Mouse (Mus musculus) limb, embryonic 14.5 days (tissue): ENCODE measurements at regions not wholly inside any gene's neighbourhood (a gene's known extent, or its start where the extent isn't known, plus 50 kb on each side); places are given as distances from the start of the nearest gene placed in this dataset.

ENCODE experiments used
- ATAC-seq: fragments of 200-750 bp; cut with Nextera tagmentation; 2 replicates; pipeline ENCODE4 v1.8.0; 2017; ENCODE audit warnings: low read depth, moderate number of reproducible peaks, moderate TSS enrichment; ENCODE audit not compliant: low FRiP score
- DNase-seq: peaks from one replicate; pipeline ENCODE4 v3.0.0-alpha.2; 2015; ENCODE audit warnings: low spot score
- H3K27ac ChIP-seq: fragments of 300-500 bp; sonication (generic); replicated peaks from 2 replicates; pipeline ENCODE4 v1.5.1; 2014; ENCODE audit warnings: low read depth, mild to moderate bottlenecking, low read length, moderate library complexity, mixed read lengths
- H3K27me3 ChIP-seq: fragments of 300-500 bp; sonication (generic); 2 replicates; pipeline ENCODE4 v1.6.1; 2014; ENCODE audit warnings: low read length, mixed read lengths; ENCODE audit not compliant: control insufficient read depth, insufficient read depth
- H3K36me3 ChIP-seq: fragments of 300-500 bp; sonication (generic); 2 replicates; pipeline ENCODE4 v1.6.1; 2014; ENCODE audit warnings: mild to moderate bottlenecking, low read length, moderate library complexity, mixed read lengths; ENCODE audit not compliant: control insufficient read depth, insufficient read depth
- H3K4me1 ChIP-seq: fragments of 300-500 bp; sonication (generic); 2 replicates; pipeline ENCODE4 v1.6.1; 2014; ENCODE audit warnings: antibody characterized with exemption, low read length, mixed read lengths; ENCODE audit not compliant: control insufficient read depth, insufficient read depth
- H3K4me2 ChIP-seq: fragments of 300-500 bp; sonication (generic); replicated peaks from 2 replicates; pipeline ENCODE4 v1.6.1; 2014; ENCODE audit warnings: low read depth, mild to moderate bottlenecking, low read length, moderate library complexity; ENCODE audit not compliant: severe bottlenecking
- H3K4me3 ChIP-seq: fragments of 300-500 bp; sonication (generic); replicated peaks from 2 replicates; pipeline ENCODE4 v1.5.1; 2014; ENCODE audit warnings: low read length
- H3K9ac ChIP-seq: fragments of 300-500 bp; sonication (generic); 2 replicates; pipeline ENCODE4 v1.6.1; 2014; ENCODE audit warnings: mild to moderate bottlenecking, low read depth, low read length, moderate library complexity; ENCODE audit not compliant: severe bottlenecking
- H3K9me3 ChIP-seq: fragments of 300-500 bp; sonication (generic); 2 replicates; pipeline ENCODE4 v1.6.1; 2016; ENCODE audit warnings: low read length; ENCODE audit not compliant: control insufficient read depth
- POLR2A ChIP-seq: fragments of 200-500 bp; IDR thresholded peaks from 2 replicates; pipeline ENCODE4 v1.8.0; 2012; ENCODE audit warnings: inconsistent platforms, mild to moderate bottlenecking, moderate library complexity, borderline replicate concordance; ENCODE audit not compliant: insufficient read depth, insufficient read length; ENCODE audit errors: extremely low read depth
- WGBS: fragments of 180-500 bp; shearing (Covaris S2); extraction: QIAGEN DNeasy Blood & Tissue Kit; methylation state at CpG from one replicate; pipeline ENCODE4 v1.1.7; 2014; 5-methylcytosine and 5-hydroxymethylcytosine counted together

- H3K27ac ChIP-seq: no peak overlapping the region
- 78% methylated on average over 5 of the region's 5 CpGs for WGBS
- H3K36me3 ChIP-seq: no peaks in the 10 kb centered on the region
- H3K4me1 ChIP-seq: no peaks in the 10 kb centered on the region
- DNase-seq: no peak
- no peaks in the 10 kb centered on the region for H3K9me3 ChIP-seq
- H3K9ac ChIP-seq: no peak overlapping the region
- TF ChIP-seq POLR2A: no peak
- no peaks in the 10 kb centered on the region for H3K27me3 ChIP-seq
- H3K4me2 ChIP-seq: no peak overlapping the region
- no peak for ATAC-seq
- no peak overlapping the region for H3K4me3 ChIP-seq
Observed at GRCm38 (mm10) chr10:125515026-125515425, 125.8 kb upstream of the Slc16a7 start.

GRCm38 (mm10) chr10:125530876-125531275 is 141.6 kb upstream of the Slc16a7 start:
- Histone ChIP-seq H3K4me2 (no peak overlapping the region), H3K9me3 (no peaks in the 10 kb centered on the region), H3K4me1 (no peaks in the 10 kb centered on the region), H3K4me3 (no peak overlapping the region), H3K9ac (no peak overlapping the region), H3K27me3 (no peaks in the 10 kb centered on the region), H3K27ac (no peak overlapping the region), H3K36me3 (no peaks in the 10 kb centered on the region)
- no peak for TF ChIP-seq POLR2A
- DNase-seq (no peak), ATAC-seq (no peak)
- 87% methylated on average over 6 of the region's 6 CpGs for WGBS

- no peak overlapping the region for H3K9ac ChIP-seq
- no peaks in the 10 kb centered on the region for H3K27me3 ChIP-seq
- no peak overlapping the region for H3K4me2 ChIP-seq
- TF ChIP-seq POLR2A: no peak
- peak; percentile 72 for DNase-seq
- H3K36me3 ChIP-seq: no peaks in the 10 kb centered on the region
- H3K4me3 ChIP-seq: no peak overlapping the region
- no peak for ATAC-seq
- no peaks in the 10 kb centered on the region for H3K9me3 ChIP-seq
- no peaks in the 10 kb centered on the region for H3K4me1 ChIP-seq
- WGBS: 44% methylated on average over 1 of the region's 1 CpGs
- no peak overlapping the region for H3K27ac ChIP-seq
Observed at GRCm38 (mm10) chr10:125538316-125538715, 149.1 kb upstream of the Slc16a7 start.

GRCm38 (mm10) chr10:125586489-125587147 is 197.4 kb upstream of the Slc16a7 start:
- Histone ChIP-seq H3K4me2 (no peak overlapping the region), H3K36me3 (no peaks in the 10 kb centered on the region), H3K9me3 (no peaks in the 10 kb centered on the region), H3K27me3 (no peaks in the 10 kb centered on the region), H3K27ac (no peak overlapping the region), H3K4me1 (no peaks in the 10 kb centered on the region), H3K9ac (no peak overlapping the region), H3K4me3 (no peak overlapping the region)
- 67% methylated on average over 7 of the region's 7 CpGs for WGBS
- ATAC-seq (no peak), DNase-seq (no peak)
- TF ChIP-seq POLR2A: no peak

- H3K27ac ChIP-seq: no peak overlapping the region
- H3K4me3 ChIP-seq: no peak overlapping the region
- H3K4me1 ChIP-seq: no peaks in the 10 kb centered on the region
- TF ChIP-seq POLR2A: no peak
- ATAC-seq (no peak), DNase-seq (no peak)
- no peaks in the 10 kb centered on the region for H3K36me3 ChIP-seq
- H3K9me3 ChIP-seq: no peaks in the 10 kb centered on the region
- no peaks in the 10 kb centered on the region for H3K27me3 ChIP-seq
- H3K9ac ChIP-seq: no peak overlapping the region
- H3K4me2 ChIP-seq: no peak overlapping the region
- 84% methylated on average over 5 of the region's 5 CpGs for WGBS
Observed at GRCm38 (mm10) chr10:125593006-125593405, 203.7 kb upstream of the Slc16a7 start.
